Mouse (Mus musculus) adrenal gland, adult 18-20 months (tissue): ENCODE measurements at regions not wholly inside any gene's neighbourhood (a gene's known extent, or its start where the extent isn't known, plus 50 kb on each side); places are given as distances from the start of the nearest gene placed in this dataset.
A peak's percentile ranks its signal among the peaks of the same experiment; 100 is the strongest.

Experiments used
- DNase-seq, 2 experiments: peaks; one replicate each; pipeline ENCODE4 v3.0.0; 2021 to 2022; ENCODE audit warnings: low spot score in 2 of 2

DNA sequence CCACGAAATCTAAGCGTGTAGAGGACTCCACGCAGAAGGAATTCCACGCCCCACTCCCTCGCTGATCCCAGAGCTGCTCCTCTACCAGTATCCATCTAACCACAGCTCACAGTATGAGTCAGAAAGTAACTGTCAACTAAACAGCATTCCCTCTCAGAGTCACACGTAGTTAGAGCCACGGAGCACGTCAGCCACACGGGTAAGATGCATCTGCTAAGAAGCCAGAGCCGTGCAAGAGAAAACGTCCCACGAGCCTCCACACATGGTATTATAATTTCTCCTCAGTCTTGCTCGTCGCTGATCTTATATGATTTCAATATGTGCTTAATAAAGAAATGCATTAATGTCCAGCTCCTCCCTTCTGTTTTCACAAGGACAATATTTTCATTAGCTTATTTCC, 176.1 kb upstream of the Klf7 start:
- DNase-seq: no peak

DNA sequence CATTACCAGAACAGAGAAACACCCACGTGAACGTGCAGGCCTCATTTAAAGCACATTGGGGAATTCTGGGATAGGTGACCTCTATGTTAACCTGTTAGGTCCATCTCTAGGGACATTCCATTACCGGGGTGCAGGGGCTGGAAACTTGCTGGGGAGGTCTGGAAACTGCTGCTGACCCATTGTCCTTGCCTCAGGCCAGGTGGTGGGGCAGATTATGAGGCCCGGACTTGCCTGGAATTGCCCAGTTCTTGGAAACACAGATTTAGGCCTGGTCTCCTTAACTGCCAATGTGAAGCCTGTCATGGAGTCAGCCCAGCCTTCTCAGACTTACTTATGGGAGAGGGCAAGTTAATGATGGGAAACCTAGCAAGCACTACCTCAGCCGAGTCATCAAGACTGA, 175.3 kb upstream of the Klf7 start:
- no peak for DNase-seq

GRCm38 (mm10) chr1:64295512-64295945, 173.4 kb upstream of the Klf7 start:
- no peak for DNase-seq

- DNase-seq: no peak
Observed at GRCm38 (mm10) chr1:64295051-64295450, 173.0 kb upstream of the Klf7 start.

GRCm38 (mm10) chr1:64288812-64289447, 166.8 kb upstream of the Klf7 start:
- no peak for DNase-seq

GRCm38 (mm10) chr1:64287068-64287467, 165.0 kb upstream of the Klf7 start:
- no peak for DNase-seq

DNA sequence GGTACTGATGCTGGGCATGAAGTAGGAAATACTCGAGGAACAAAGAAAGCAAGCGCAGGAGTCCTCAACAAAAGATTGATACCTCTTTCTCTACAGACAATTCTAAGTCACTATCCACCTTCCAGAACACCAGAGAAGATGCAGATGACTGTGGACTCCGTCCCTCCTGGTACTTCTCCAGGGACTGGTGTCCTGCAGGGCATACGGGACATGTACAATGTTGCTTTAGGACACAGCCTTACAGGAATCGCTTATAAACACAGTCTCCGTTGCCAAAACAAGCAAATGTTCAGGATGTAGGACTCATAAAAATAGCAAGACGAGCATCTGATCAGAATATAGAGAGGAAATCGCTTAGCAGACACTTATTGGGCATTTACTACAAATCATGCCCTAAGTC, 162.6 kb upstream of the Klf7 start:
- no peak for DNase-seq

GRCm38 (mm10) chr1:64275865-64276264, 153.8 kb upstream of the Klf7 start:
- no peak for DNase-seq

DNA sequence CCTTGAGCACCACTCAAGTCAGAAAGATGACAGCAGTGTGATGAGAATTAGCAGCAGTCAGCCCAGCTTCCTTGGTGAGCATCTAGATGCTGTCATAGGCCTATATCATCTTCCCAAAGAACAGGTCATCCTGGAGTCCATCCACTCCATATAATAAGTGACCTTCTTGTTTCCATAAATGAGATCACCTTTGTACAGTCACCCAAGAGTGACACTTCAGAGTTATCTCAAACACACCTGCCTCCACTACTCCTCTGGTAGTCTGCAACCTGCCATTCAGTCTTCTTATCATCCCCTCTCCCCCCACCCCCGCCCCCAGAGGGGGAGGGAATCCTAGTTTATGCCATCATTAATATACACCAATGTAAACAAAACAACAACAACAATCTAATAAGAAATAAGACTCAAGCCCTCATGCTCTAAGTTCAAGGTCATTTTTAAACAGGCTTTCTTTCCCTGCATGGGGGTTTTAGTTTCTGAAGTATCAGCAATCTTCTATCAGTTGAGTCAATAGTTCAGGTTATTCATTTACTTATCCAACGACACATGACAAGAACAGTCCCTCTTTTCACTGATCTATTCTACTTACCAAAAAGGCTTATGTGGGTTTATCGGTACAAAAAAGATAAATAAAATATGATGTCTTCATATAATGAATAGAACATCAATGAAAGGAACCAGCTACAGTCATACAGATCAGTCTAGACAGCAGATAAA, 153.2 kb upstream of the Klf7 start:
- no peak for DNase-seq

DNA sequence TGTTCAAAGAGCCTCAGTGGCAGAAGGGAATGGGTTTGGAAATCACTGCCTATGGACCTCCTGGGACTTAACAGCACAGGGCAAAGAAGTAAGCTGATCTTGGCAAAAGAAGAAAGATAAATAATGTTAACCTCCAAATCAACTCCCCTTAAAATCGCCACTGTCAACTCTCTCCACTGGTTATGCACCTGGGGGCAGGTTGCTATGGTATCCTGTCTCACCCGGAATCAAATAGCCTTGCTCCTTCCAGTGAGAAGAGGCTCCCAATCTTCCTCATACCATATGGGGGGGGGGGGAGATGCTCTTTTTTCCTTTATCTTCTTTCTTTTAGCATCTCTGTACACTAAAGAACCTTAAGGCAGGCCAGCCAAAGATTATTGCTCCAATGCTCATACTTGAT, 135.2 kb upstream of the Klf7 start:
- no peak for DNase-seq

- peak in 1 of 2 experiments; percentile 30 for DNase-seq
Observed at GRCm38 (mm10) chr1:64255554-64256295, 133.6 kb upstream of the Klf7 start.

DNA sequence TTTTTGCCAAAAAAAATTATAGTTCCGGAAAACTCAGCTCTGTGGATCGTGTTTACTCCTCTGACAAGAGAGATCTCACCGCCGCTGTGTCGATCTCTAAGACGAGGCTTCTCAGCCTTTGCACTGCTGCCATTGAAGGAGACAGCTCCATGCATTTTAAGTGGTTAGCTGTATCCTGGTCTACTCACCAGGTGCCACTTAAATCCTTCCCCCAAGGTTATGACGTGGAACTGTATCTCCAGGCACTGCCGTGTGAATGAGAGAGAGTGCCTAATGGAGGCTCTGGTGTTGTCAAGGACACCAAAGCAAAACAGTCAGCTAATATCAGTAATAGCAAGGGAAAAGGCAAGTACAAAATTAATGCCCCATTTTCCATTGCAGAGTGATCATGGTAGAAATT, 132.6 kb upstream of the Klf7 start:
- no peak for DNase-seq

DNA sequence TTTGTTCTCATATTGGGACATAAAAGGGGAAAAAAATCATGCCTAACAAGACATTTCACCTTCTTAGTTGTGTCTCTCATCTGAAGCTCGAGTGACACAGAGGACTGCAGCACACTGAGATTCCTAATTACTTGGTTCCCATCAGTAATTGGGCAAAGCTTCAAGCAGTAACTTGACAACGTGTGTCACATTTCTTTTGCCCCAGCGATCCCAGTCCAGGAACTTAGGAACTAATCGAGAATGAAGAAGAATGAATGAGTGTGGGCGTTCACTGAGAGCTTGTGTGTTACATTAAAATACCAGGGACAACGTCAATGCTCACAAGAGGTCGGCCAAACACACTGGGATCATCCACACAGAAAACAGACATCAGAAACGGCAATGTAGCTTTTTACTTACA, 131.9 kb upstream of the Klf7 start:
- DNase-seq: no peak

- no peak for DNase-seq
Observed at GRCm38 (mm10) chr1:64242401-64242800, 120.3 kb upstream of the Klf7 start.

- DNase-seq: no peak
Observed at GRCm38 (mm10) chr1:64229654-64230053, 107.6 kb upstream of the Klf7 start.

DNA sequence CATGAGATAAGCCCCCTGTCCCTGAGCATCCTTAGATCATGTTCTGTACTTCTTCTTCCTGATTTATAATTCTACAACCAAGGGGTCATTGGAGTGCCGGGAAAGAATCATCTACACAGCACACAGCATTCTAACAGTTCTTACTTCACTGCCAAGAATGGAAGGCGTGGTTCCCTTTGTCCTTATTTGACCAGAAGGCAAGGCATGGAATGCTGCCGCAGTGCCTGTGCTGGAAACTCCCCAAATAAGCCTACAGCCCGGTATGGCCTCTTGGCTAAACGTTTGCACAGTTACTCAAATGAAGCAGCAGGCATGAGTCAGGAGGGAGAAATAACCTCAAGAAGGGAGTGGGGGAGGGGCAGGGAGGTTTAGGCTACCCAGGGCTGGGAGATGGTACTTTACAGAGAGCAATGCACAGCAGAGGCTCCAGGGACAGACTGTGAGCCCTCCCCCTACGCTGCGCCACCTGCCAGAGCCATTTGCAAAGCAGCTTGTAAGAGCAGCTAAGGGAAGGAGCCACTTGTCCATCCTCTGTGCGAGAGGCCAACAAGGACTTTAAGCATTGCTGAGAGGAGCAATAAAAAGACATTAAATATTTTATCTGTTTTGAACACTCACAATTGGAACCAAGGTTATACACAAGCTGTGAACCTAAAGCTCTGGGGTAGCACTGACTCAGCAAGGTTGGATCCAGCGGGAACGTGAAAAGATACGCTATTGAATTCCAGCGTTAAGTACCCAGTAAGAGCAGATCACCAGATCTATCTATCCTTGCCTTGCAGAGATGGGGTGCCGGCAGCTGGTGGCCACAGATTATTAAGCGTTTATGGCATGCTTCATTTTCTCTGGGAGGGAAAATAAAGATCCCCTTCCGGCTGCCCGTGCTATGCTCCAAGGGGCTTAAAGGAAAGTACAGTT, 104.2 kb upstream of the Klf7 start:
- peak; percentile 9 to 23 for DNase-seq

DNA sequence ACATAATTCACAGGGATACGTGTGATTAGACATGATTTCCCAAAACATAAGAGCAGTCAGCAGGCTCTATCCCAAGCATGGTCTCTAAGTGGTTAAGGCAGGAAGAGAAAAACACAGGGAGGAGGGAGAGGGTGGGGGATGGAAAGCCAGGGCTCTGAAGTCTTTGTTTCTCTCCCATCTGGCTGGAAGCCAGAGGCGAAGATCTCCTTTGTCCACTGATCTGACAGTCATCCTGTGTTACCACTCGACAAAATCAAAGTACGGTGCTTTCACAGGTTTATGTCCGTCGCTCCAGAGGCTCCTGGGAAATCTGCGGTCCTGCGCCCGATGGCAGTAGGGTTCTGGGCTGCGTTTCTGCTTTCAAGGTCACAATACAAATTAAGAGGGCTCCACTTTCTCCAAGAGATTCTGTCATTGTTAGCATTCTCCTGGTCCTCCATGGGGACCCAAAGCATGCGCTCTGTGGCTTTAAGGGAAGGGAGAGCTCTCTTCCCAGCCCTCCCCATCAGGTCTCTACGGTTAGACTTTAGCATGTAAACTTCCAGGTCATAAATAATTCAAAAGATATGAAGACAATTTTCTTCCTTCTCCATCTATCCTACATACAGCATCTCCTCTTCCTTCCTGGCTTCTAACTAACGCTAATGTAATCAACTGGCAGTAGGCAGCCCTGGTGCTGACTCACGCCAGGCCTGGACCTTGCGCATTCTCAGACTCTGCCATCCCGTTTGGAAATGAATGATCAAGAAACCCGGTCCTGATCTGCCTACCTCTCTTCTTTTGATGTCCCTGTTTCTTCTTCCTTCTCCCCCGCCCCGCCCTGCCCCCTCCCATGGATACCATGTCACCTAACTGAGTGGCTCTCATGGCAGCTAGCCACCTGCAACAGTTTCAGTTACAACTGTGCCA, 102.0 kb upstream of the Klf7 start:
- DNase-seq: no peak

DNA sequence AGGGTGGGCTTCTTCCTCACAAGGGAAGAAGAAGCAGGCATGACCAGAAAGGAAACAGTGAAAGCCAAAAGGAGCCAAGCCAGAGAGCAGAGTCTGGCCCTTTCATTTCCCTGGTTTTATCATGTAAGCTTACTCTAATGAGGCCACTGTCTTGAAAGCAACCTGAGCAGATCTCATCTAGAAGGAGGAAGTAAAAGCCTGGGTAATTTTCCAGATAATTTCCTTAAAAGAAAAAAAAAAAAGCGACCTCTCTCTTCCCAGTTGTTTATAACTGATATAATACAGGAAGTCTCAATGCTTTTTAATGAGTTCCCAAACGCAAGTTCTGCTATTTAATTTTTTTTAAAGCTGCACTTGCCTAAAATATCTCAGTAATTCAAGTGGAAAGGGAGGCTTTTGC, 100.4 kb upstream of the Klf7 start:
- DNase-seq: no peak

DNA sequence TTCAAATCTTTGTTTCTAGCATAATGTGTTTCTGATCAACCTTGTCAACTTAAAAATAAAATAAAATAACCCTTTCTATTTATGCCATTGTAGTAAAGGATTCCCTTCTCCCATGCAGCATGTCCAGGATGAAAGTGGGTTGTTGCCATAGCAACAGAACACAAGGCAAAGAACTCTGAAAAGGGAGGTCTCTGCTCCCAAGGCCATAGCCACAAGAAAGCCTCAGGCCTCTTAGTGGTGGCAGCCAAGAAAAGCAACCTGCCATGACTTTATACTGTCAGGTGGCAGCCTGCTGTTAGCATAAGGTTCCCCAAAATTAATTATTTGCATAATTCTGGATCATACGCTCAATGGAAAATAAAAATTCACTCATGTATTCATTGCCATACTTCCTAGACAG, 98.4 kb upstream of the Klf7 start:
- DNase-seq: no peak

GRCm38 (mm10) chr1:64220040-64220439, 98.0 kb upstream of the Klf7 start:
- no peak for DNase-seq
